Mouse (Mus musculus) adrenal gland, postnatal 14 days (tissue): Measurements from ENCODE around the gene Atp6v1e1. TPM values are rescaled to one million over a fixed set of nuclear protein-coding genes. Genes with fewer than 3 reads are reported as not detected.
A peak's percentile ranks its signal among the peaks of the same experiment; 100 is the strongest.
"Not testable (repeated sequence)": the region's sequence is repeated elsewhere in the genome, so short reads cannot be mapped to it uniquely, and the experiment has no call there.

Source experiments
- DNase-seq: peaks from one replicate; pipeline ENCODE4 v3.0.0; 2021; ENCODE audit warnings: mixed read lengths
- long read RNA-seq, 2 experiments: library from polyadenylated mRNA; stranded (forward); transcript quantifications; one replicate each; pipeline ENCODE4 v2.0.0; 2021
- total RNA-seq: library from RNA; stranded (reverse); gene quantifications from 2 replicates; pipeline ENCODE4 v1.2.3, GENCODE M21; 2021

Gene Atp6v1e1
- total RNA-seq, result 267 and 275 TPM in 2 replicates
- long read RNA-seq, experiment 1, transcript Atp6v1e1-201 (9 exons, 1,312 nt), result major isoform, 404 of 413 reads
- long read RNA-seq, experiment 1, partial matches to known transcripts, result 4 of 413 reads
- long read RNA-seq, experiment 1, other reads (novel, unspliced or antisense), result 4 of 413 reads
- long read RNA-seq, experiment 2, transcript Atp6v1e1-201 (9 exons, 1,312 nt), result major isoform, 268 of 284 reads
- long read RNA-seq, experiment 2, partial matches to known transcripts, result 11 of 284 reads
- long read RNA-seq, experiment 2, other reads (novel, unspliced or antisense), result 3 of 284 reads

DNA sequence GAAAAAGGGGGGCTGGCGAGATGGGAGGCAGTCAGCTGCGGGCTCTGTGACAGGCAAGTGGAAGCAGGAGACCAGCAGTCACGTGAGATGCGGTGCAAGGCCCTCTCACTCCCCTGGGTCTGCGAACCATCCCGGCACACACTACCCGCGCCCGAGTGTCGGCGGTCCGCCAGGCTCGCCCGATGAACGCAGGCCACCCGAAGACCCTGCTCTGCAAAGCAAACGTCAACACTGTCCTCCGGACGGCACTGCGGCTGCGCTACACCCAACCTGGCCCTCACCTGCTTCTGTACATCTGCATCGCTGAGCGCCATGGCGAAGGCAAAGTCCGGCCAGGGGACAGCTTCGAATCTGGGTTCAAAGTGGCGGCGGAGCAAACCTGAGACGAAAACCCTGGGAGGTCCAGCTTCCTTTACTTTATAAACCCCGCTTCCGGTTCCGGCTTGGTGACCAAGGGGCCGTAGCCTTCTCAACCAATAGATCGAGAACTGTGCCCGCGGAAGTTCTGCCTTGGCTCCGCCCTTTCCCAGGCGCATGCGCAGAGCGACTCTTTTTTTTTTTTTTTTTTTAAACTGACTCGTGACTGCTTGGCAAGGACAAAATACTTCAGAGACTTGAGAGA, at the start of gene Atp6v1e1:
TSS of gene Atp6v1e1 (minus strand) at position 487 of the 622 bp plus-strand sequence.
- peak; percentile 96 for DNase-seq

DNA sequence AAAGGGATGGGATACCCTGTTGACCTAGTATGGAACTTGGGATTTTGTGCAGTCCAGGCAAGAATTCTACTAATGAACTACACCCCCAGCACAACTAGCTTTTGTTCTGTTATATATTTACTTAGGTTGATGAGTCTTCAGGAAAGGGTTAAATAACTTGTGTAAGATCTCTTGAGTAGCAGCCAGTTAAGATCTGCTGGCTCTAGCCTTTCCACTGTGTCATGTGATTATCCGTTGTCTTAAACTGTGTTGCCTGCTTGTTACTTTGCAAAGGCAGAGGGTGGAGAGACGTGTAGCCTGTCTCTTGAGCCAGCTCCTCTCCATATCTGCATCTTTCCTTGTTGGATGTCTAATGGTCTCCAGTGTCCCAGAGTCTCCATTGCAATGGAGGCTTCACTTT, 48.7 kb upstream of the Atp6v1e1 start:
- DNase-seq, result no peak

DNA sequence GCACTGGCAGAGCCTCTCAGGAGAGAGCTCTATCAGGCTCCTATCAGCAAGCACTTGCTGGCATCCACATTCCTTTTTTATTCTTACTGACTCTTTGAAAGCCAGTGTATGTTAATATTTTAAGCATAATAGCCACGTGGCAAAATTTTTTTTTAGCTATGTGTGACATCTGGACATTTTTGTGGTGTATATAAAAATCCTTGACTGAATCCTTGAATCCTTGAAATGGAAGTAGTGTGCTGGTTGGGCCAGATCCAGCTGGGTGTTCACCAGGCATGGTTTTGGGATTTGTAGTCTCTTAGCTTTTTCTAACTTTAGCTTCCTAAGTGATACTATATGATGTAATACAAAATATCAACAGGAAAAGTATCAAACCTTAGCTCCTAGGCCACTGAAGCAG, 46.2 kb upstream of the Atp6v1e1 start:
- peak; percentile 31 for DNase-seq

DNA sequence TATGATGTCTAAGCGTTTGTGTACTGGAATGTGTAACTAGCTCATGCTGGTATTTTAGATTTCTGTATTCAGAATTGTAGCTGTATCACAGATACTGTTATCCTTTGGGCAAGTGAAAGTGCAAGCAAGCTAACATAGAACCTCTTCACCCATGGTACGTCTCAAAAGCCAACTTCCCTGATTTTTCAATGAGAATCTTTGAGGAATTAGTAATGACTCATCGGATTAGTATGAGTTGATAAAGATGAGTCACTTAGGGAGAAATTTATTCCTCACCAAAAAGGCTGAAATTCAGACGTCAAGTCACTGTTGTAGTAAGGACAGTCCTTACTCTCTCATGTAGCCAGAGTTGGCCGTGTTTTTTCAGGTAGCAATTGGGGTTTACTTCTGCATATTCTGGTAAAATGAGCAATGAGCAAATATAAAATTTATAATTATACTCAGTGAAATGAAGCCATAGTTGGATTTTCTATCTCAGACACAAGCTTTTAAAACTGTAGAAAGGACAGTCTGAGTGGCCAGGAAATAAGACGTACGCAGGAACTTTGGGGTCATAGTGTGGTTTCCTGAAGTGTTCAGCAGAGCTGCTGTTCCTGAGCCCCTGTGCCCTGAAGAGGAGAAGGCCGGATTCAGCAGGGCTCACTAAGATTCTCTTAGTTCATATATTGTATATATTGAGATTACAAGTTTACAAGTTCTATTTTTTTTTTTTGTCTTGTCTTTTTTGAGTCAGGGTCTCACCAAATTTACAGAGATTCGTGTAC, 43.6 kb upstream of the Atp6v1e1 start:
- DNase-seq, result no peak

DNA sequence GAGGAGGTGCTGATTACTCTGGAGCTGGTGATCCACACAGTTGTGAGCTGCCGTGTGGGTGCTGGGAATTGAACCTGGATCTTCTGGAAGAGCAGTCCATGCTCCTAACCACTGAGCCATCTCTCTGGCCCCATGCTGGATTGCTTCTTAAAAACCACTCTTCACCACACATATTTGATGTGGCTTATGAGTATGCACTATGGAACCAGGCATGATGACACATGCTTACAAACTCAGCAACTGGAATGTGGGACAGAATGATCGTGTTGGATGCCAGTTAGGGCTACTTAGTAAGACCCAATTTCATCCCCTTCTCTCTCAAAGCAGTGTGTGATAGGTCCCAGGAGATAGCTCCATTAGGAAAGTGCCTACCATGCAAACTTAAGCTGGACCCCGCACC, 37.5 kb upstream of the Atp6v1e1 start:
- DNase-seq, result no peak

DNA sequence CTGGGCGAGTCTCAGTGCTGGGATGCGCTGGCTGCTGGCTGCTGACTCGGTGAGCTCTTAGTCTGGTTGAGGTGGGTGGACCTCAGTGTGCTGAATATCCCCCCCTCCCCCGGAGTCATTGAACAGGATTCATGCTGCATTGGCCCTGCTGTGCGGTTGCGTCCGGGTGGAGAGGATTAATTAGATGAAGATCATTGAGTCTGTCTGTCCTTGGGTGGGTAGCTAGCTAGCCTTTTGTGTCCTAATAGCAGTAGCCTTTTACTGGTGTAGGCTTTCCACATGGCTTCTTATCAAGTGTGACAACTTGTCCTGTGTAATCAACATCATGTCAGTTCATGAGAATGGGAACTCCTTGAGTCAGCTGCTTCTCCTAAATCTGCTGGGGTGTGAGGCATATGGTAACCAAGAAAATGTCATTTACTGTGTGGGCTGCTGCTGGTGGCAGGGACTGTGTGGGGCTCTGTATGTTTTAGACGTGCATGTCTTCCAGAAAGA, 35.7 kb upstream of the Atp6v1e1 start:
- DNase-seq, result no peak

DNA sequence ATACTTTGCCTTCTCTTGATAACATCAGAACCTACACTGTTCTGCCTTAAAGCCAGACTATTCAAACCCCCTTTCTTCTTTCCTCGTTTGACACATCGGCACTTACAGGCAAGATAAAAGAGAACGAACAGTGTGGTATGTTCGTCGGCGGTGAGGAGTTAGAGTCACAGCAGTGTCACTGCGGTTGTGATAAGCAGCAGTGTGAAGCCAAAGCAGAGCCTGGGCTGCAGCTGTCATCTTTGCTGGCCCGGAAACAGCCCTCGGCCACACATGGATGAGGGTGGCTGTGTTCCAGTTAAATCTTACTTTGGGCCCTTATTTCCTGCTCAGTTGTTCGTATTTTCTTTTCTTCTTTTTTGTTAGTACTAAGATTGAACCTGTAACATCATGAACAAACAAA, 31.8 kb upstream of the Atp6v1e1 start:
- DNase-seq, result no peak

DNA sequence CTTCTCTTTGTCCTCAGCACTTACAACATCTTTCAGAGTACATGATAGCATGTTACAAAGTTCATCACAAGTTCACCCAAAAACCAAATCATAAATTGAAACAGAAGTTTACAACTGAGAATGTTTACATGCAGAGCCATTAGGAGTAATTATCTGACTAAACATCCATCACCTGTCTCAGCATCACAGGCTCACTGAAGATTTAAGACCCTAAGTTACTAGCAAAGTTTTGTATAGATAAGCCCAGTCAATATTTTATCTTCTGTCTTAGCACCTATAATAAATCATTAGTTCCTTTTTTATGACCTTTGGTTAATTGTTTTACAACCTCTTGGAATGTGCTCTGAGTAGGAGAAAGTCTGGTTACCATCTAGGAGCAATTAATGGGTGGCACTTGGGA, 28.1 kb upstream of the Atp6v1e1 start:
- DNase-seq, result not testable (repeated sequence)

DNA sequence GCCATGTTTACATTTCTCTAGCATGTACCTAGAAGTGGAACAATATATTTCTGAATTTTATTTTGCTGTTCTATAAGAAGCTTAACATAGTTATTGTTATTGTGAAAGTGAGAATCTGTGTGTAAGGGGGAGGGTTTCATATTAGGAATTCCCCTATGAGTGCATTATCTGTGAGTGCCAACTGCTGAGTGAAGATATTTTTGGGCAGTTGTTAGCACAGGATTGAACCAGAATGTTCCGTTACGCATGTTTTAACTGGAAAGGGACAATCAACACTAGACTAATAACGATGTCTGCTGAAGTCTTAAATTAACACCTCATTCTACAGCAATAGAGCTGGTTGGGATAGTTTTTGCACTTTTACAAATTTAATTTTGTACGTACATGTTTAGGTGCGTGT, 19.2 kb upstream of the Atp6v1e1 start:
- DNase-seq, result no peak

DNA sequence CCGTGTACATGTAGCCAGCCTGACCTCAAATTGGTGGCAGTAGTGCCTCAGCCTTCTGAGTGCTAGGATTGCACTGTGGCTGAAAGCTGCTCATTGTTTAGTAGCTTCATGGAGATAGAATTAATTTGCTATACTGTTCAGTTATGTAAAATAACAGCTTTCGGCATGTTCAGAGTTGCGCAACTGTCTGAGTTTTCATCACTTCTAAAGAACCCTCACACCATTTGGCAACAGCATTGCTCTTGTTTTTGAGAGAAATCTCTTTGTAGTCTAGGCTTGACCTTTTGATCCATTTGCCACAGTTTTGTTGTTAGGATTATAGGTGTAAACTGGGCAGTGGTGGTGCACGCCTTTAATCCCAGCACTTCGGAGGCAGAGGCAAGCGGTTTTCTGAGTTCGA, 17.7 kb upstream of the Atp6v1e1 start:
- no peak for DNase-seq

DNA sequence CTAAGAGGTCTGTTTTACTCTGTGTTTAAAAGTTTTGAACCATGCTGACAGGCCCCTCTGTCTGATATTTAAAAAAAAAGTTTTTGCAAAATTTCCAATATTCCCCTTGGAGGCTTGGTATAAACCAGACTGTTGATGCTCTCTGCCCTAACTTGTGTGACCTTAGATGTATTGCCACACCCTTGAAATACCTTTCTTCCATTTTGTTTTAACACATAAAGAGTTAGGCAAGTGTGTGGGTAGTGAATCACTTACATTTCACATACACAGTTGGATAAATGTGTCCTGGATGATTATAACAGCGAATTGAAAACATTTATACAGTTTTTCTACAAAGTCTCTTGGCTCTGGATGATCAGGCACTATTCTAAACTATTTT, 14.5 kb upstream of the Atp6v1e1 start:
- DNase-seq, result no peak

DNA sequence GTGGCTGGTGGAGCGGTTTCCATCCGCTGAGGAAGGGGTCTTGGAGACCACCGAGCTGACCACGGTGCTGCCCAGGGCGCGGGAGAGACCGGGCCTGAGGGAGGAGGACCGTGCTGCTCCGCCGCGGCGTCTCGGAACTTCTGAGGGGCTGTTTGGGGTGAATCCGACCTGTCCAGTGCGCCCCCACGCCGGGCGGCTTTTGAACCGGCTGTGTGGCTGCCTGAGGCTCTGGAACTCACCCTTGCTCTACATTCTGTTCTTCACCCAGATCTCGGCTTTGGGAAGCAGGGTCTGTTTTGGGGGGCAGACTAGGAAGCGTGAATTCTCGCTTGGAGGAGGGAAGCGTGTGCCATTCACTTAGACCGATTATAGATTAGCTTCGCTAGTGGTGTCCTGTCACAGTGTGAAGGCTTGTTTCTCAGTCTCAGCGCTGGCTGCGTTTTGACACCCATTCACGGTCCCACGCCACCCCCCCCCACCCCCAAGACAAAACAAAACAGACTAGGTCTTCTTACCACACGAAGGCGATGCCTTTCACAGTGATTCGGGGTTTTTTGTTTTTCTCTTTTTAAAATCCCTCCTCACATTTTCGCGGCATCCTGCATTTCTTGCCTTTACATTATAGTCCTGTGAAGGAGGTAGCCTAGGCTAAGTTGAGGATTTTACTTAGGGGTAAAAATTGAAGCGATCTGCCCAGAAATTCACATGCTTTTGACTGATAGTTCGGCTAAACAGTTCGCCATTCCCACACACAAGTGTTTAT, 14.0 kb upstream of the Atp6v1e1 start:
- DNase-seq, result peak; percentile 60

DNA sequence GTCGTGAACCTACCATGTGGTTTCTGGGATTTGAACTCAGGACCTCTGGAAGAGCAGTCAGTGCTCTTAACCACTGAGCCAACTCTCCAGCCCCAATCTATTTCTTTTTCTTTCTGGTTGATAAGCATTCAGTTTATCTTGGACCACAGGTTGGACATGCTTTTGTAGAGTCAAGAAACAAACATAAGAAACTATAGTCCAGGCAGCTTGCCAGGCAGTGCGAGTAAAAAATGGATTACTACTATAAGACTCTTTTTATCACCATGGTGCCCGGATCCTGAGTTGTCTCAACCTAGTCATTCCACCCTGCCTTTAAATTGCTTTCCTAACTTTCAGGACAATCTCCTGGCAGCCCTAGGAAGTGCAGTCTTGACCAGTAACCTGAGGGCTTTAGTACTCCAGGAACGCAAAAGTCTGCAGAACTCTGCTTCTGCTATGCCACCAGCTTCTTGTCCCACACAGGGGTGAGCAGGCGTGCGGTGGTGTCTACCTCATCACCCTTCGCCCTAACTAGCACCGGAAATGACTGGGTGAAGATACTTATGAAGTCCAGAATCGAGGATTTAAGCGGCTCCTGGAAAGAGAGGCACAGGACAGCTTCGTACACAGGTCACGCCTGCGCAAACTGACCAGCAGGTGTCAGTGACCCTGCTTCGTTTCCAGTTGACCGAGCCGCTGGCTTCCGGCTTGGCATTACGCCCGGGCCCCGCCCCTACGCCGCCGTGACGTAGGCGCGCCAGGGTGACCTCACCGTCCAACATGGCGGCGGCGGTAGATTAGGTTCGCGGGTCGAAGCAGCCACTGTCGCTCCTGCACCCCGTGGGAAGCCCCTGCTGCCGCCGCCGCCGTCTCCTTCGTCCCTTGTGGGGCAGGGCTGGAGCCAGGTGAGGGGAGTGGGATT, 13.1 kb upstream of the Atp6v1e1 start, which contains the start of gene Bcl2l13:
TSS of gene Bcl2l13 (plus strand) at position 739 of the 901 bp plus-strand sequence.
- DNase-seq, result peak; percentile 99

DNA sequence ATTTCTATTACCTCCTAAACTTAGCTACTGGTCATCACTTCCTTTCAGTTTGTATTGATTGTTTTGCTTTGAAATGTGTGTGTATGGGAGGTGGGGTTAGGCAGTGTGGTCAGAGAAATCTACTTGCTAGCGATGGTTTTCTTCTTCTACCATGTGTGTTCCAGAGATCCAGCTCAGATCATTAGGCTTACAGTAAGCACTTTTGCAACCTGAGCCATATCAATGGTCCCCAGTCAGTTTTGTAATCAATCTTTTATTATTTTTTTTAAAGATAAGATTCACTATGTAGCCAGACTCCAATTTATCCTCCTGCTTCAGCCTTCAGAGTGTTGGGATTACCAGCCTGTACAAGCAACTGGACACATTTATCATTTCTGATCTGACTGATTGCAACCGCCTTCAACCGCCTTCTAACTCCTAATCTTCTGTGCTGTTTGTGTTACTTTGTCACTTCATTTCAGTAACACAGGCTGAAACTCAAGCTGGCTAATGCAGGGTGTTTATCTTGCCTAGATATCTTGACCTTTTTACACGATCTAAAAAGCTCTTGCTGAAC, 12.3 kb upstream of the Atp6v1e1 start:
- no peak for DNase-seq

DNA sequence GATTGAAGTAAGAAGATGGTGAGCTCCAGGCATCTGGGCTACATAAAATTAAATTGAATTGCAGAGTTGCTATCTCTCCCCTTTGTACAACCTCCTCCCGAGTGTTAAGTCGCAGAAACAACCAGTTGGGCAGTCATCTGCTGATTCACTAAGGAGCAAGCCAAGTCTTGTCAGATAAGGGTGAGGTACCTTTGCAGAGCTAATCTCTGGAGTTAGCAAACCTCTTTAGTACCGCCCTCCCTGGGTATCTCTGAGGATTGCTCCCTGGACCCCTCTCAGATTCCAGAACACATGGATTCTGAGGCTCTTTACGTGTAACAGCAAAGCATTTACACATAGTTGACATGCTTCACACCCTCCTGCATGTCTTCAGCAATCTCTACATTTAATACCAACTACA, 9.5 kb upstream of the Atp6v1e1 start:
- DNase-seq, result no peak

DNA sequence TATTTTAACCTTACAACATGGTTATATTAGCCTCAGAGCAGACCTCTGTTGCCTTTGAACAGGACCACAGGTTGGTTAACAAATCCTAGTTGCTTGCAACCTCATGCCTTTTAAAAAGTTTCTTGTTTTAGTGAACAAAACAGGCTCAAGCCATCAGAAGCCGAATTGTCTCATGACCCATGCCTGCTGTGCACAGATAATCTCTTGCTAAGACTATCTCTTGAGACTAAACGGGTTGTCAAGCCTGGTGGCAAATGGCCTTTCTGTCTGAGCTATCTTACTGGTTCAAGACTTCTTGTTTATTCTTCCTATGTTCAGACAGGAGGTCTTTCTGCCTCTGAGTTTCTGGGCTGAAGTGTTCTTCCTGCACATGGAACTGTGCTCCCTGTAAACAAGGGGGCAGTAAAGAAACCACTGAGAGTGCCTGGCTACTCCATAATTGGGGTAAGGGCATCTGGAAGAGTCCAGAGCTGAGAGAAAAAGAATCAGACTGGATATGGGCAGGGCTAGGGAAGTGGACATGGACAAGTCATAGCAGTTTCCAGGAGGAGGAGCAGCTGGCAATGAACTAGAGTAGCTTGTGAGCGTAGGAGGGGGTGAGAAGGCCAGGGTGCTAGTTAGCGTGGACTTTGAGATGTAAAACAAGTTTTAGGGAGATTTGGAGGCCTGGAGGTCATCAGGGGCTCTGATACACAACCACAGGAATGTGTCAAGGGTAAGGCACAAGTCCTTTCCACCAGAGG, 8.4 kb upstream of the Atp6v1e1 start:
- DNase-seq, result no peak

DNA sequence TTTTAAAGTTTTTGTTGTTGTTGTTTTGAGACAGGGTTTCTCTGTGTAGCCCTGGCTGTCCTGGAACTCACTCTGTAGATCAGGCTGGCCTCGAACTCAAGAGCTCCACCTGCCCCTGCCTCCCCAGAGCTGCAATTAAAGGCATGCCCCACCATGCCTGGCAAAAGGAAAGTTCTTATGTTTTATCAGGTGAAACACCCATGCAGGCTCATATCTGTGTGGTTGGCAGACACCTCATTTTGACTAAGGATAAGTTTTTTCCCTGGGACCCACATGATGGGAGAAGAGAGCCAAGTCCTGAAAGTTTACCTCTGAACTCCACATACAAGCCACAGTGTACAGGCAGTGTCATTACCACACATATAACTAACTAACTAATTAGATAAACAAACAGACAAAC, 7.5 kb upstream of the Atp6v1e1 start:
- no peak for DNase-seq

DNA sequence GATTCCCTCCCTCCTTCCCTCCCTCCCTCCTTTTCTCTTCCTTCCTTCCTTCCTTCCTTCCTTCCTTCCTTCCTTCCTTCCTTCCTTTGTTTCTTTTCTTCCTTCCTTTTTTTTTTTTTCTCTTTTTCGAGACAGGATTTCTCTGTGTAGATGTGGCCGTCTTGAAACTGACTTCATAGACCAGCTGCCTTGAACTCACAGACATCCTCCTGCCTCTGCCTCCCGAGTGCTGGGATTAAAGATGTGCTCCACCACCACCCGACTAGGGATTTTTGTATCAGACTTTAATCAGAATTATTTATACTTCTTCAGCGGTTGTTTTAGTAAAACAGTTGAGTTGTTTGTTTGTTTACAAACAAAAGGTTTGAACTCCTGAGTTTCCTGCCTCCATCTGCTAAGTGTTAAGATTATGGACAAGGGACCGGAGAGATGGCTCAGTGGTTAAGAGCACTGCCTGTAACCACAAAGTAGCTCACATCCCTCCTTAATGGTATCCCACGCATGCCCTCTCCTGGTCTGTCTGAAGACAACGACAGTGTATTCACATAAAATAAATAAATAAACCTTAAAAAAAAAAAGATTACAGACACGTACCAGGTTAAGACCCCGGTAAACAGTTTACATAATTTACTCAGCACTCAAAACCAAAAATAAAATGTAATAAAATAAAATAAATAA, 483 bp upstream of the Atp6v1e1 start:
- peak; percentile 48 for DNase-seq

DNA sequence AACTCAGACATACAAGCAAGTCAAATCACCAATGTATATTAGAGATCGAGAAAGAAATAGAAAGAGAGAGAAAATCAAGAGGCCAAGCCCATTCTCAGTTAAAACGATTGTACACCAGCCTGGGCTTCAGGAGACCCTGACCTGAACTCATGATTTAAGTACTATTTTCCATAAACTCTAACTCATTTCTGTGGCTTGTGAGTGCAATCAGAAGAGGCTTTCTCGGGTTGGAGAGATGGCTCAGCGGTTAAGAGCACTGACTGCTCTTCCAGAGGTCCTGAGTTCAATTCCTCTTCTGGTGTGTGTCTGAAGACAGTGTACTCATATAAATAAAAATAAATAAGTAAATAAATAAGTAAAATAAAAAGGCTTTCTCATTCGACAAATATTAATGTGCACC, 878 bp downstream of the Atp6v1e1 start:
- DNase-seq, result no peak

DNA sequence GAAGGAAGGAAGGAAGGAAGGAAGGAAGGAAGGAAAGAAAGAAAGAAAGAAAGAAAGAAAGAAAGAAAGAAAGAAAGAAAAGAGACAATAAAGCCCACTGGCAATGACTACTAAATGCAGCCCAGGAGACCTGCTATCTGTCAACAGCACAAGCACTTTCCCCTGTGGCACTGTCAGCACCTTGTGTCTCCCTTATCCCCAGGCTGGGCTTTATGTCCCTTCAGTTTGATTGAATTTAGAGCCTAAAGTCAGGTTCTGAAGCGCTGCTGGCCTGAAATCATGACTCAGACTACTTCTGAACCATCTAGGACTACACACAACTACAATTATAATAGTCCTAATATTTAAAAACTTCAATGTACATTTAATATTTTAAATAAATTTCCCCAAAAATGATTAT, 1.7 kb downstream of the Atp6v1e1 start:
- no peak for DNase-seq
